Mouse (Mus musculus): ENCODE measurements at regions not wholly inside any gene's neighbourhood (a gene's known extent, or its start where the extent isn't known, plus 50 kb on each side); places are given as distances from the start of the nearest gene placed in this dataset.

DNA sequence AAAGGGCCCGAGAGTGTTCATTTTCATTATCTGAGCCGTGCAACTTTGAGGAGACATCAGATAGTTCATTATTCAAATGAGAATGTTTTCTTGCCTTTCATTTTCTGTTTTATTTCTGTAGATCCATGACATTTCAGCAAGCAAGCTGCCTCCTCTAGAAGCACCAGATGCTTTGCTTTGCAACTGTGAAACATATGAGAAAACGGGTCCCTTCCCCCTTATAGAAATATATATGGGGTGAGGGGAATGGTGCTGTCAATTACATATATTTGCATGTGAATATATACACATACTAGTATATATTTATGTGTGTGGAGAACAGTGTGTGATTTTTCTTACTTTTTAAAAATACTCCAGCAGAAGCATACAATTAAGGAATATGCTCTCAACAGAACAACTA is 235.8 kb upstream of the Xrcc4 start:
- no peak for ATAC-seq (replicated peaks; ENCODE audit: low FRiP score, low TSS enrichment, poor library complexity, severe bottlenecking)

DNA sequence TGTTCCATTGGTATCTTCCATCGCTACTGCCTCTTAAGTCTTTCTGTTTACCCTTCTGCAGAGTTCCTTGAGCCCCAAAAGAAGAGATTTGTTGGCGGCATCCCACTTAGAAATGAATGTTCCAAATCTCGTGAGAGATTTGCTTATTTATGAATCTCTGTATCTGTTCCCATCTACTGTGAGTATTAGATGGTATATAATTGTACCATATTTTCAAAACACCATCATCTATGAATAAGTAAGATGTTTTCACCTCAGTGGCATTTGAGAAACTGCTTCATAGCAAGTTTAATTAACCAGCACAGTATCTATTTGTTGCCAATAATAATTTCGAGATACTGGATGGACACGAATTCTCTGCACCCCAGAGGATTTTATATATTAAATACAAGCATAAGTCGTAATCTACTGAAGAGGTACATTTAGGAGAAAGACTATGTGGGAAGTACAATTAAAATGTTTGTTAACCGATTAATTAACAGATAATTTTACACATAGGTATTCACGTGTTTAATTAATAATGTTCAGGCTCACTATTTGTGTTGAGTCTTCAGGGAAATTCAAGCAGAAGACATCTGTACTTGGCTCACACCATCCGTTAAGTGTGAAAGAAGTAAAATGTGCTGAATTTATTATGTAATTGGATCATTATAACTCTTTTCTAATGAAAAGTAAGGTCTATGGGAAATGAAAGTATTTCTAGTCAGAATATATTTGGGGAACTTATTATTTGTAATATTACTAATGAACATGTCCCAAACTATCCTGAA is 224.0 kb upstream of the Xrcc4 start:
- no peak for ATAC-seq (replicated peaks; ENCODE audit: low FRiP score, low TSS enrichment, poor library complexity, severe bottlenecking)

DNA sequence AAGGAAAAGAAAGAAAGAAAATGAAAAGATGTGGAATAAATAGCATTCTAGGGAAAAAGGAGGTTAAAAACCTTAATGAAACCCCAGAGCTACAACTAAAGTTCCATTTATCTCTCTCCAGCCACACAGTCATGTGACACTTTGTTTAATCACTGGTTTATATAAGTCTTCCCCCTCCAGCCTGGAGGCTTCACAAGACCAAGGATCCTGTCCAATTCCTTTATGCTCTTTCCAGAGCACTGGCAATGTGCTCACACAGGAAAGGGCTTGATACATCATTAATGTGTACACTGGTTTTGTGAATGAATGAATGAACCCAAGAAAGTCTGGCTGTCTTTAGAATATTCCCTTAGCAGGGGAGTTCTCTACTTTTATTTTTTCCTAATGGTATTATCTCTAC is 221.1 kb upstream of the Xrcc4 start:
- no peak for ATAC-seq (replicated peaks; ENCODE audit: low FRiP score, low TSS enrichment, poor library complexity, severe bottlenecking)

- ATAC-seq (replicated peaks; ENCODE audit: low FRiP score, low TSS enrichment, poor library complexity, severe bottlenecking), result no peak
Observed at GRCm38 (mm10) chr13:90300481-90300880, 211.1 kb upstream of the Xrcc4 start.

GRCm38 (mm10) chr13:90294648-90295007 is 205.2 kb upstream of the Xrcc4 start:
- ATAC-seq (replicated peaks; ENCODE audit: low FRiP score, low TSS enrichment, poor library complexity, severe bottlenecking), result no peak

DNA sequence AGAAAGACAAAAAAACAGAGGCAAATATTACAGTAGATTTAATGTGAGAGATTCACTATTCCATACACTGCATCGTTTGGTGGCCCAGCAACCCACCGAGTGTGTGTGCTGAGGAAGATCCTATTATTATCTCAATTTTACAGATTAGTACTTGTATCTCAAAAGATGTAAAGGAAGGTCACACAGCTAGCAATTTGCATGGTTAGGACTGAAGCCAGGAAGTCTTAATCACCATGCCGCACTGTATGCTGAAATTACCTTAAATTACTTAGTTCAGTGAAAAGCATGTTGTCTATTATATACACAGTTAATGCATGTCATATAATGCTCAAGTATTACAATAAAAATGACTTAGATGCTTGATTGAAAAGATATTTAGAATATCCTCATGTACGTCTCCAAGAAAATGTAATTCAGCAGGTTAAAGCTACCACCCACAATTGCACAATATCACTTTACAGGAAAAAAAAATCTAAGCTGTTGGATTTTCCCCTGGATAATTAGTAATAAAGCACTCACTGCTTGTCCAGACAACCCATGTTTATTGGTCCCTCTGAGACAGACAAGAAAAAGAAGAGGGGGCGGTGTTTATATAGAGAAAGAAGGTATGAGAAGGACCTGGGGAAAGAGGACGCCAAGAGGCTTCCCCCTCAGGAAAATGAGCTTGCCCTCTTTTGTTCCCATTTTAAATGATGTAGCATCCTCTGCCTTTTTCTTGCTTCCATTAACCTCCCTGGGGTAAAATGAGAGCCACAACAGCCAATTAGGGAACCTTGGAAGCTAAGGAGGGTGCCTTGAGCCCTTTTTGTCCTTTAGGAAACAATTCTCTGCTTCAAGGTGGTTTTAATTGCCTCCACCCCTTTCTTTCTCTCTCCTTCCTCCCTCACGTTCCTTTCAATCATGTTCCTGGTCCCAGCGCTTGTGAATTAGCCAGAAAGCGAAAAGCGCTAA is 204.6 kb upstream of the Xrcc4 start:
- no peak for ATAC-seq (replicated peaks; ENCODE audit: low FRiP score, low TSS enrichment, poor library complexity, severe bottlenecking)

DNA sequence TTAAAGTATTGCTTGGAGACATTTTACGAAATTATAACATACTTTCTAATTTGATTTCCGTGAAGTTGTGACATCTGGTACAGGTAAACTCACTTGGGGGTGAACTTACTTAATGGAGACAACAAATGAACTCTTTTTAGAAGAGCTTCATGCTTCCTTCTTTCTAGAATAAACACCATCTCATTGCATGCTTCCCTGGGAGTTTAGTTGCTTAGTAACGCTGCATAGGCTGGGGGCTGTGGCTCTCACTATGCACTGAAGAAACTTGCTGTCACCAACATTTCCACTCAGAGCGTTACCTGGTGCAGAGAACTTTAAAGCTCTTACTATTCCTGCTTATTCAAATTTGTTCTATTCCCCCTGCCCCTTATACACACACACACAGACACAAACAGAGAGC is 203.5 kb upstream of the Xrcc4 start:
- no peak for ATAC-seq (replicated peaks; ENCODE audit: low FRiP score, low TSS enrichment, poor library complexity, severe bottlenecking)

- no peak for ATAC-seq (replicated peaks; ENCODE audit: low FRiP score, low TSS enrichment, poor library complexity, severe bottlenecking)
Observed at GRCm38 (mm10) chr13:90292124-90292523, 202.7 kb upstream of the Xrcc4 start.

DNA sequence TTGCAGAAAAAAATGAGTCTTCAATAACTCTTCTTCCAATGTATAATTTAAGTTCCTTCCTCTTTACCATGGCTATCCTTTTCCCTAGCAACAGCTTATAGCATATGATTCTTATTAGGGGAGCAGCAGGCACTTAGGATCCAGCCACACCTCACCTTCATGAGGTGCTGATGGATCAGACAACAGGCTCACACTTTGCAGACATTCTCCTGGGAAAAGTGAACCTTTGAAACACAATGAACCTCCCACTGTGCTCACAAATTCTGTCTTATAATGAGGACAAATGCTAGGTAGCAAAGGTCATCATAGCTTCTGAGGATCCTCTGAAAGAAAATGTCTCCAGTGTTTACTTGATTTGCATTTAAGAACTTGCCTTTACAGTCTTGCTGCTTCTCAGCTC is 191.6 kb upstream of the Xrcc4 start:
- ATAC-seq (replicated peaks; ENCODE audit: low FRiP score, low TSS enrichment, poor library complexity, severe bottlenecking), result no peak

GRCm38 (mm10) chr13:90279786-90280382 is 190.5 kb upstream of the Xrcc4 start:
- no peak for ATAC-seq (replicated peaks; ENCODE audit: low FRiP score, low TSS enrichment, poor library complexity, severe bottlenecking)

DNA sequence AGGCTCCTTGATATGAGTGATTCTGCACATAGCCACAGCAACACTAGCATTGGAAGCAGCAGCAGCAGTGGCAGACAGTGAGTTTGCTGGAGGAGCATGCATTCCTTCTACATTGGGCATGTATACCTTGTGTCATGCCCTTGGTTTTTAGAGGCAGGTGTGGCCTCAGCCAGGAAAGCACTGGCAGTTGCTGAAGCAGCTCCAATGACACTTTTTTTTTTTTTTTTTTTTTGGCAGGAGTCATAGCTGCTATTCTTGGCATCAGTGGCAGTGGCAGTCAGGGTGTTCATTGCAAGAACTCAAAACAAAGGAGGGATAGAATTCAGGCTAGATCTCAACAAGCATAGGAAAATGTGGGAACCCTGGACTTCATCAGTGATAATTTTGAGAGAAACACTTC is 189.9 kb upstream of the Xrcc4 start:
- ATAC-seq (replicated peaks; ENCODE audit: low FRiP score, low TSS enrichment, poor library complexity, severe bottlenecking), result no peak

GRCm38 (mm10) chr13:90259071-90259742 is 169.8 kb upstream of the Xrcc4 start:
- ATAC-seq (replicated peaks; ENCODE audit: low FRiP score, low TSS enrichment, poor library complexity, severe bottlenecking), result no peak

- no peak for ATAC-seq (replicated peaks; ENCODE audit: low FRiP score, low TSS enrichment, poor library complexity, severe bottlenecking)
Observed at GRCm38 (mm10) chr13:90252981-90253380, 163.6 kb upstream of the Xrcc4 start.

DNA sequence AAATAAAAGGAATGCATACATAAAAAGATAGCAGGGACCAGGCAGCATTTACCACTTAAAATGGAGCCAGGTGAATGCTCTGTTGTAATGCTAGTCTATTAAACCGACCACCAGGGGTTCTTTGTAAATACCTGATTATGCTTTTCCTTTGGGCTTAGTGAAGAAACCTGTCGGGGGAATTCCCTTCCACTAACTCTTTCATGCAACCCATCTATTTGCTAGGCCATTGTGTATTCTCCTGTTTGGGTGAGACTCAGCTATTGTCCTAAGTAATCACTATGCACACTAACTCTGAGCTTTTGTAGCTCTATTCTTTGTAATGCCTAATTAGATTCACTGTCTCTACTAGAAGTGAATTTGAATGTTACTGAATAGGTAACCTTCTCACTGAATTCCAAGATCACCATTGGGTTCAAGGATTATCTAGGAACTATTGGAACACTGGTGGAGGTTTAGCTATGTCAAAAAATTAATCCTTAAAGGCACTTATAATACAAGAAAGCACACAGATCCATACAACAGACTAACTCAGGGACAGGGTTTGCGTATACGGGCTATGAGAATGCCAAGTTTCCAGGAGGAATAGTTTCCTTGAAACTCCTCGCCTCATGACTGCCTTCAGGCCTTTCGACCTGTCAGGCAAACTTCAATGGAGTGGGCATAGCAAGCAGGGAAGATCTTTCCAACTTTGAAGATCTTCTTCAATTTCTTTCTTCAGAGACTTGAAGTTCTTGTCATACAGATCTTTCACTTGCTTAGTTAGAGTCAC is 156.8 kb upstream of the Xrcc4 start:
- no peak for ATAC-seq (replicated peaks; ENCODE audit: low FRiP score, low TSS enrichment, poor library complexity, severe bottlenecking)

DNA sequence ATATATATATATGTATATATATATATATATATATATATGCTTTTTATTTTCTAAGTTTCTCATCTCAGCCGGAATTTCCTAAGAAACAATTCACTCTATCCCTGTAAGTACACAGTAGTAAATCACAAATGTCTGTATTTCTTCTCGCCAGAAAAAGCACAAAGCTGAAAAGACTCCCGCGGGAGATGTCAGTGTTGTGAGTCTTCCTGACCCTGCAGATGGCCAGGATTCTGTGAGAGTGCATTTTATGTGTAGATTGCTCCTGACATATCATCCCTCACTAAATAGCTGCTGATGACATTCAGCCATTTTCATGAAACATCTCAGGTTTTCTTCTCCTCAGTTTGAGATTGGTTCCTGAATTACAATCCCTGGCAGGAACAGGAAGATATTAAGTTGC is 148.9 kb upstream of the Xrcc4 start:
- no peak for ATAC-seq (replicated peaks; ENCODE audit: low FRiP score, low TSS enrichment, poor library complexity, severe bottlenecking)

DNA sequence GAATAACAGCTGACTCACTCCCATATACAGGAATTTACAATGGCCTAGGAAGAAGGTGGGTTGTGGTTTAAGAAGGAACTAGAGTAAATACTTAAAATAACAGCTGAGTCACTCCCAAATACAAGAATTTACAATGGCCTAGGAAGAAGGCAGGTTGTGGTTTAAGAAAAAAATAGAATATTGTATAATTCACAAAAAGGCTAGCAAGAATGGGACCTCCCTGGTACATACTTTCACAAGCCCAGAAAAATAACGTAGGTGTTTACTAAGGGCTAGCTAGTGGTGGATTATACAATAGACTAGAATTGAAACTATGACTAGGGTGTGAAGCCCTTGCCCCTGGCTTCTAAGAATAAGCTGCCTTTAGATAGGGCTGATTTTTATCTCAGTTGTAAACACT is 144.6 kb upstream of the Xrcc4 start:
- ATAC-seq (replicated peaks; ENCODE audit: low FRiP score, low TSS enrichment, poor library complexity, severe bottlenecking), result no peak

GRCm38 (mm10) chr13:90233561-90233960 is 144.2 kb upstream of the Xrcc4 start:
- no peak for ATAC-seq (replicated peaks; ENCODE audit: low FRiP score, low TSS enrichment, poor library complexity, severe bottlenecking)

GRCm38 (mm10) chr13:90229106-90229505 is 139.7 kb upstream of the Xrcc4 start:
- ATAC-seq (replicated peaks; ENCODE audit: low FRiP score, low TSS enrichment, poor library complexity, severe bottlenecking), result no peak

DNA sequence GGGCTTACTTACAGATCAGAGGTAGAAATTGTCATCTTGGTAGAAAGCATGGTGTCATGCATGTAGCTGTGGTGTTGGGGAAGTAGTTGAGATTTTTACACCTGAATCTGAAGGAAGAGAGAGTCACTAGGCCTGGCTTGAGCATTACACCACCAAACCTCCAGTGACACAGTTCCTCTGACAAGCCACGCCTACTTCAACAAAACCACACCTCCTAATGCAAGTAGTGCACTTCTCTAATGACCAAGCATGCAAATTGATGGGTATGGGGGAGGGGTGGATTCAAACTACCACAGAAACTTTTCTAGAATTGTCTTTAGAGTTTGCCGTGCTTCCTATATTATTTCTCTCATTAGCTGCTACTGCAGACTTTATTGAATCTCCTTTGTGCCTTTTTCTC is 136.8 kb upstream of the Xrcc4 start:
- ATAC-seq (replicated peaks; ENCODE audit: low FRiP score, low TSS enrichment, poor library complexity, severe bottlenecking), result no peak
